Mouse (Mus musculus) liver, postnatal 0 days (tissue): ENCODE results near the gene Rap1gds1. TPM values are rescaled to one million over a fixed set of nuclear protein-coding genes. Genes with fewer than 3 reads are reported as not detected.

ENCODE experiments used
- ATAC-seq: fragments of 200-750 bp; cut with Nextera tagmentation; 2 replicates; pipeline ENCODE4 v1.8.0; 2017; ENCODE audit warnings: mild to moderate bottlenecking, moderate library complexity
- DNase-seq: peaks from one replicate; pipeline ENCODE4 v3.0.0-alpha.2; 2016
- H3K27ac ChIP-seq: fragments of 300-500 bp; sonication (generic); 2 replicates; pipeline ENCODE4 v1.5.1; 2014; ENCODE audit warnings: antibody characterized with exemption, moderate library complexity, mild to moderate bottlenecking, low read depth
- H3K27me3 ChIP-seq: fragments of 300-500 bp; sonication (generic); 2 replicates; pipeline ENCODE4 v1.6.1; 2014; ENCODE audit warnings: low read length, control low read depth, mixed read lengths; ENCODE audit not compliant: insufficient read depth
- H3K36me3 ChIP-seq: fragments of 300-500 bp; sonication (generic); replicated peaks from 2 replicates; pipeline ENCODE4 v1.6.1; 2014; ENCODE audit warnings: mild to moderate bottlenecking, control low read depth, low read length, moderate library complexity, mixed read lengths; ENCODE audit not compliant: insufficient read depth
- H3K4me1 ChIP-seq: fragments of 300-500 bp; sonication (generic); 2 replicates; pipeline ENCODE4 v1.6.1; 2014; ENCODE audit warnings: antibody characterized with exemption, mild to moderate bottlenecking, control low read depth; ENCODE audit not compliant: insufficient read depth
- H3K4me2 ChIP-seq: fragments of 300-500 bp; sonication (generic); 2 replicates; pipeline ENCODE4 v1.6.1; 2014; ENCODE audit warnings: low read depth, mild to moderate bottlenecking, low read length, moderate library complexity, mixed read lengths
- H3K4me3 ChIP-seq: fragments of 300-500 bp; sonication (generic); 2 replicates; pipeline ENCODE4 v1.5.1; 2014; ENCODE audit warnings: low read depth, low read length
- H3K9ac ChIP-seq: fragments of 300-500 bp; sonication (generic); replicated peaks from 2 replicates; pipeline ENCODE4 v1.6.1; 2014; ENCODE audit warnings: mild to moderate bottlenecking, moderate library complexity
- H3K9me3 ChIP-seq: fragments of 300-500 bp; sonication (generic); 2 replicates; pipeline ENCODE4 v1.6.1; 2016; ENCODE audit warnings: mild to moderate bottlenecking, control low read depth, low read length, mixed read lengths
- CTCF ChIP-seq: sonication (generic); IDR thresholded peaks from 2 replicates; pipeline ENCODE4 v1.5.1; 2016; ENCODE audit warnings: antibody characterized with exemption, low read depth
- EP300 ChIP-seq: IDR thresholded peaks from 2 replicates; pipeline ENCODE4 v1.6.1; 2016; ENCODE audit warnings: antibody characterized with exemption, low read depth, mild to moderate bottlenecking
- WGBS: fragments of 180-500 bp; shearing (Covaris S2); extraction: QIAGEN DNeasy Blood & Tissue Kit; methylation state at CpG from one replicate; pipeline ENCODE4 v1.1.7; 2014; ENCODE audit not compliant: insufficient replicate concordance; 5-methylcytosine and 5-hydroxymethylcytosine counted together
- polyA plus RNA-seq: library from polyadenylated mRNA; unstranded; fragments of >200 nt; fragmentation: Nextera tagmentation; extraction: Ambion mirVana; gene quantifications from 2 replicates; pipeline ENCODE4 v1.2.1, GENCODE M21; 2015

The Rap1gds1 gene
- polyA plus RNA-seq, 1 experiment from 2014 or later, result 9.9 TPM

DNA sequence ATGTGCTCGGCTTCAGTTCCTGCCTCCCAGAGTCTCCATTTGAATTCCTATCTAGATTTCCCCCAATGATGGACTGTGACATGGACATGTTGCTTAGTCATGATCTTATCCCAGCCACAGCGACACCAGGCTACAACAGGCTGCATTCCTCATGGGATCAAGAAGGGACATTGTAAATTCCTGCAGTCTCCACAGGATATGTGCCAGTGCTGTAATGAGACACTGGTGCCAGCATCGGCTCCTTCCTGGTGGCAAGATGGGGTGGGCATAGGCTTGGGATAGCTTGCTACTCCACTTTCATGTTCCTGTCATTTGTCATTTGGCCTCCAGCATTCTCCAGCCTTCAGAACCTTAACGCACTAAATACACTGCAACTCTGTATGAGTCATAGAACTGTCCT is 158.0 kb downstream of the Rap1gds1 start:
- no peaks in the 10 kb centered on the region for H3K27me3 ChIP-seq
- no peak for ATAC-seq
- H3K4me2 ChIP-seq, result no peak overlapping the region
- no peak for DNase-seq
- TF ChIP-seq CTCF (no peak), EP300 (no peak)
- H3K9ac ChIP-seq, result no peak overlapping the region
- H3K27ac ChIP-seq, result no peak overlapping the region
- H3K36me3 ChIP-seq, result no peaks in the 10 kb centered on the region
- no peaks in the 10 kb centered on the region for H3K9me3 ChIP-seq
- no peaks in the 10 kb centered on the region for H3K4me1 ChIP-seq
- 60% methylated on average over 4 of the region's 4 CpGs for WGBS
- no peak overlapping the region for H3K4me3 ChIP-seq

DNA sequence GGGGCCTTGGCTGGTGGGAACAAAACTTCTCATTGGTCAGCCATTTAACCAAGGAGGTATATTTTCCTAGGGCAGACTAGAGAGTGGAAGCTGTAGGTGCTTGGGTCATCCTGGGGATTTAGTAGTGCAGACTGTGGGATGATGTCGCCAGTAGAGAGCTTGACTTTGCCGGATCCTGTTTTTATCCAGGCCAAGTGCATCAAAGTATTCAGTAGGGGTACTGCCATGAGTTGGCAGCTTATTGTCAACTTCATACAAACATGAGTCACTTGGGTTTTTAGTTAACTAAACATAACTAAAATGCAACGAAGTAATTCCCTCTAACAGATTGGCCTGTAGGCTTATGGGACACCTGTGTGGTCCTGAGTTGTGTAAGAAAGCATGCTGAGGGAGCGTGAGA is 158.4 kb downstream of the Rap1gds1 start:
- no peak for TF ChIP-seq CTCF
- TF ChIP-seq EP300, result no peak
- DNase-seq (no peak), ATAC-seq (no peak)
- no peaks in the 10 kb centered on the region for H3K9me3 ChIP-seq
- no peak overlapping the region for H3K4me2 ChIP-seq
- H3K27me3 ChIP-seq, result no peaks in the 10 kb centered on the region
- H3K4me1 ChIP-seq, result no peaks in the 10 kb centered on the region
- 77% methylated on average over 4 of the region's 4 CpGs for WGBS
- H3K9ac ChIP-seq, result no peak overlapping the region
- H3K4me3 ChIP-seq, result no peak overlapping the region
- H3K36me3 ChIP-seq, result no peaks in the 10 kb centered on the region
- H3K27ac ChIP-seq, result no peak overlapping the region

DNA sequence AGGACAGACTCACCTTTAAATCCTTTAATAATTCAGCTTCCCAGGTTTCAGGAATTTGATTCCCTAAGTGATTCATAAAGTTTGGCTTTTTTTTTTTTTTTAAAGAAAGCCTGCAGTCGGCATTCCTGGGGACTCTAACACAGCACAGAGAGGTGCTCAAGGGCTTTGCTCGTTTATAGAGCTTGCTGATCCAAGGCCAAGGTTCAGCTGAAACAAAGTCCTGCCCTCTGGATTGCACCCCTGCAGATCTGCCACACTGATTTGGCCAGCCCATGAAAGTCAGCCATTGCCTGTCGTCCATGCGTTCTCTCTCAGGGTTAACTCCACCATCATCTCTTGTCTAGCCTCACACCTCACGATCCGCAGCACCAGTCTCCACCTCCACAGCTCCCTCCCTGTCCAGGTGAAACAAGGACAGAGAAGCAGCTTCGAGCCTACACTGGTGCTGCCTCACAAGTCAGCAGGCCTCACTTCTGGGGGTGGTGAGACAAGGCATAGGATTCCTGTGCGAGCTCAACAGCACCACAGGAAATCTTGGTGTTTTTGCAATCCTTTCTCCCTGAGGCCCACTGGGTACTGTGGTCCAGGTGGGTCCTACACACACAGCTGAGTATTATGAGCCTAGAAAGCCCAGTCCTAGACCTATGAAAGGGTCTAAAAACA is 160.2 kb downstream of the Rap1gds1 start:
- no peak for DNase-seq
- no peak for ATAC-seq

DNA sequence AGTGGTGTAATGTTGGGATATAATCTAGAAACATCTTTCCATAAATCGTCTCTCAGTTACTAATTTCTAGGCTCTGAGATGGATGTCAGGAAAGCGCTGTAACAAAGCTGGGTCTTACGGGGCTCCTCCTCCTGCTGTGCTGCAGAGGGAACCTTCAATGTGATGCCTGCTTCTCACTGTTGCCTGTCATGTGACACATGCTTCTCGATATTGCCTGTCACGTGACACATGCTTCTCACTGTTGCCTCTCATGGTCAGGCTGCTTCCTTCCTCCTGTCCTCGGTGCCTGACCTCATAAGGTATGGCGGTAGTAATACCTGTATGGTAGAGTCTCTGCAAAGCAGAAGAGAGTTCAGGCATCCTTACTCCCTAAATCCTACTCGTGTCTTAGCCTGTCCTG is 162.5 kb downstream of the Rap1gds1 start:
- Histone ChIP-seq H3K27ac (no peak overlapping the region), H3K36me3 (no peaks in the 10 kb centered on the region), H3K4me2 (no peak overlapping the region), H3K4me3 (no peak overlapping the region), H3K9me3 (no peaks in the 10 kb centered on the region), H3K4me1 (no peaks in the 10 kb centered on the region), H3K9ac (no peak overlapping the region), H3K27me3 (no peaks in the 10 kb centered on the region)
- ATAC-seq, result no peak
- no peak for TF ChIP-seq CTCF
- TF ChIP-seq EP300, result no peak
- DNase-seq, result no peak
- WGBS, result 72% methylated on average over 8 of the region's 8 CpGs

More for the DNA sequence above, 160.2 kb downstream of the Rap1gds1 start:
- WGBS, result 56% methylated on average over 8 of the region's 8 CpGs
- no peak overlapping the region for H3K9ac ChIP-seq
- no peak overlapping the region for H3K4me2 ChIP-seq
- no peak for TF ChIP-seq EP300
- no peak for TF ChIP-seq CTCF
- no peak overlapping the region for H3K4me3 ChIP-seq
- H3K9me3 ChIP-seq, result no peaks in the 10 kb centered on the region
- H3K27me3 ChIP-seq, result no peaks in the 10 kb centered on the region
- H3K27ac ChIP-seq, result no peak overlapping the region
- H3K4me1 ChIP-seq, result no peaks in the 10 kb centered on the region
- H3K36me3 ChIP-seq, result no peaks in the 10 kb centered on the region

DNA sequence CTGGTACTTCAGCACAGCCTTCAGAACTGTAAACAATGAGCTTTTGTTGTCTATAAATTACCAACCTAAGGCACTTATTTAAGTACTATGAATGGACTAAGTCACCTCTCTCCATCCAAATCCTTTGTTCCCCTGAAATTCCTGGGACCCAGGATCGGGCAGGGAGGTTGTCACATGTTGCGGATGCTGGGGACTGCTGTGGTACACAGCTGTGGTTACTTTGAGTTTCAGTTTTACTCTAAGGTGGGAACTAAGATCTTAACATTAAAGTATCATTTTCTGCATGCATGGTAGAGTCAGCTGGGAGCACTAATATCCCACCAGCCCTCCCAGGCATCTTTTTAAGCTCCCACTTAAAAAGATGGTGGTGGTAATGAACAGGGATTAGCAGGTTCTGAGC is 165.7 kb downstream of the Rap1gds1 start:
- Histone ChIP-seq H3K27me3 (no peaks in the 10 kb centered on the region), H3K36me3 (no peaks in the 10 kb centered on the region), H3K27ac (no peak overlapping the region), H3K4me1 (no peaks in the 10 kb centered on the region), H3K9ac (no peak overlapping the region), H3K9me3 (no peaks in the 10 kb centered on the region), H3K4me3 (no peak overlapping the region), H3K4me2 (no peak overlapping the region)
- ATAC-seq (no peak), DNase-seq (peak; percentile 2)
- TF ChIP-seq EP300, result no peak
- no peak for TF ChIP-seq CTCF
- WGBS, result 72% methylated on average over 2 of the region's 2 CpGs

DNA sequence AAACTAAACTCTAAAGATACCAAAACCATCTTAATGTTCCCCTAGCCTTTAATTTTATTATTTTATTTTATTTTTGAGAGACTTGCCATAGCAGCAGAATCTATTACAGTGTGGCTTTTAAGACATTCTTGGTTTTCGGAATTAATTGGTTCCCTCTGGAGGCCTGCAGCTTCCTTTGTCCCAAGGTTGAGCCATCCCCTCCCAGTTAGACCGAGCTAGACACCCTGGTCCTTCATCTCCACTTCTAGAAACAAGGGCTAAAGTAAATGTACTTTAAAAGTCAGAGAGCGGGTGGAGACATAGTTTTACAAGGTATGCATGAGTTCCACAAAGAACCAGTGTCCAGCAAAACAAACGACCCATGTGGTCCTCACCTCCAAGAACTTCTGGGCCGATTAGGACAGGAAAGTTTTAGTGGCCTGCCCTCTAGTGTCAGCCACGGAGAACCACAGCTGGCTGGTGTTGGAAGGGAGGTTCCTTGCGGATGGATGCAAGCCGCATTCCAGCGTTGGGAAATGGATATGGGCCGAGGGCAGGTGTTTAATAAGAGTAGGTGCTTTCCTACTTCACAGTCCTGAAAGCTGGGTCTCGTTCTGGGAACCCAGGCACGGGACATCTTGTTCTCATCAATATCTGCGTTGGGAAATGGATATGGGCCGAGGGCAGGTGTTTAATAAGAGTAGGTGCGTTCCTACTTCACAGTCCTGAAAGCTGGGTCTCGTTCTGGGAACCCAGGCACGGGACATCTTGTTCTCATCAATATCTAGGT is 168.7 kb downstream of the Rap1gds1 start:
- peak; percentile 51 for ATAC-seq
- no peak overlapping the region for H3K9ac ChIP-seq
- WGBS, result 34% methylated on average over 17 of the region's 17 CpGs
- DNase-seq, result peak; percentile 53
- no peak overlapping the region for H3K4me3 ChIP-seq
- H3K27ac ChIP-seq, result no peak overlapping the region
- no peaks in the 10 kb centered on the region for H3K9me3 ChIP-seq
- H3K27me3 ChIP-seq, result no peaks in the 10 kb centered on the region
- H3K4me1 ChIP-seq, result no peaks in the 10 kb centered on the region
- TF ChIP-seq CTCF (peak; percentile 87), EP300 (no peak)
- H3K36me3 ChIP-seq, result no peaks in the 10 kb centered on the region
- no peak overlapping the region for H3K4me2 ChIP-seq
